Mouse (Mus musculus): ENCODE data around the gene Senp1.

DNA sequence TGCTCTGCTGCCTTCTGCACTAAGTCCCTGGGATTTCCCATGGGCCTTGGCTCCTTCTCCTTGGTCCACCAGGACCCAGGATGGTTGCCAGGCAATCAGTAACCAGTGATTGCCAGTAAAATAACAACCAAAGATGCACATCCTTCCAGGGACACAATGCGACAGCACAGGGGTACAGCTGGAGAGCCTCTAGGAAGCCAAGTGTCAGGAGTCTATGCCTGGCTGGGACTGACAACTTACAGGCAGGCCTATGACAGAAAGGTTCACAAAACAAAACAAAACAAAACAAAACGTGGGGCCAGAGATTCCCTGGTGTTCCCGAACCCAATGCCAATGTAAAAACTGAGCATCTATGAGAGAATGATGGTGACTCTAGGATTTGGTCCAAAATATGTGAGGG is 74.5 kb downstream of the Senp1 start:
- no peak for TF ChIP-seq CTCF (IDR thresholded peaks at IDR 0.05; ENCODE audit: borderline replicate concordance, control insufficient read depth, extremely low read depth, insufficient read depth, low read length, poor library complexity)
- TF ChIP-seq POLR2A (IDR thresholded peaks at IDR 0.05; ENCODE audit: control insufficient read depth, extremely low read depth, insufficient read depth, low read length, poor library complexity) = no peak

Data from thymus, adult 2 months (tissue).